28 mouse cellular contexts compared by ENCODE assay signal in genomic region chr7:121500516-121500915, GRCm38 (mm10).
"Had no signal": no experiment of that assay in that cellular context is flagged by ENCODE, and none has a peak within 500 bp of the region (broad histone marks: within the 10 kb centered on the region; RNA-seq: fewer than 3 reads in every experiment).

No protein-coding gene starts in this region.

- H3K4me3 ChIP-seq: limb, embryonic 10.5 days; limb, embryonic 12.5 days; limb, embryonic 13.5 days; limb, embryonic 15.5 days; liver, embryonic 12.5 days; liver, embryonic 13.5 days; liver, embryonic 15.5 days; lung, embryonic 15.5 days; megakaryocyte, embryonic 14.5 days; midbrain, embryonic 10.5 days; midbrain, embryonic 12.5 days; midbrain, embryonic 13.5 days; midbrain, embryonic 15.5 days; myocyte; neural tube, embryonic 12.5 days had no signal

- H3K27ac ChIP-seq: limb, embryonic 10.5 days; limb, embryonic 12.5 days; limb, embryonic 13.5 days; limb, embryonic 15.5 days; liver, embryonic 12.5 days; liver, embryonic 13.5 days; liver, embryonic 14.5 days; liver, embryonic 15.5 days; lung, embryonic 15.5 days; macrophage; midbrain, embryonic 10.5 days; midbrain, embryonic 12.5 days; midbrain, embryonic 13.5 days; midbrain, embryonic 15.5 days; neural tube, embryonic 12.5 days had no signal

- H3K27me3 ChIP-seq: limb, embryonic 12.5 days; limb, embryonic 13.5 days; limb, embryonic 15.5 days; liver, embryonic 12.5 days; liver, embryonic 13.5 days; liver, embryonic 15.5 days; lung, embryonic 15.5 days; megakaryocyte, embryonic 14.5 days; midbrain, embryonic 12.5 days; midbrain, embryonic 13.5 days; midbrain, embryonic 15.5 days; neural tube, embryonic 12.5 days had no signal

- DNase-seq: left cerebral cortex, postnatal 4 days; liver; liver, embryonic 13.5 days; liver, postnatal 0 days; lung, adult 18-20 months; lung, adult 2 months; lung, embryonic 14.5 days; lung, postnatal 10 days; lung, postnatal 14 days; lung, postnatal 36 days; lung, postnatal 4 days; midbrain, embryonic 14.5 days had no signal

- H3K4me1 ChIP-seq: limb, embryonic 10.5 days; limb, embryonic 12.5 days; limb, embryonic 13.5 days; limb, embryonic 15.5 days; liver, embryonic 12.5 days; liver, embryonic 13.5 days; liver, embryonic 15.5 days; lung, embryonic 15.5 days; midbrain, embryonic 12.5 days; midbrain, embryonic 15.5 days; neural tube, embryonic 12.5 days had no signal
